Mouse (Mus musculus): ENCODE measurements around the gene Ace. TPM values are rescaled to one million over a fixed set of nuclear protein-coding genes. Genes with fewer than 3 reads are reported as not detected.
A peak's percentile ranks its signal among the peaks of the same experiment; 100 is the strongest.
"Not testable (repeated sequence)": the region's sequence is repeated elsewhere in the genome, so short reads cannot be mapped to it uniquely, and the experiment has no call there.

Gene Ace
- polyA plus RNA-seq, 1 experiment, result 9.3 TPM

DNA sequence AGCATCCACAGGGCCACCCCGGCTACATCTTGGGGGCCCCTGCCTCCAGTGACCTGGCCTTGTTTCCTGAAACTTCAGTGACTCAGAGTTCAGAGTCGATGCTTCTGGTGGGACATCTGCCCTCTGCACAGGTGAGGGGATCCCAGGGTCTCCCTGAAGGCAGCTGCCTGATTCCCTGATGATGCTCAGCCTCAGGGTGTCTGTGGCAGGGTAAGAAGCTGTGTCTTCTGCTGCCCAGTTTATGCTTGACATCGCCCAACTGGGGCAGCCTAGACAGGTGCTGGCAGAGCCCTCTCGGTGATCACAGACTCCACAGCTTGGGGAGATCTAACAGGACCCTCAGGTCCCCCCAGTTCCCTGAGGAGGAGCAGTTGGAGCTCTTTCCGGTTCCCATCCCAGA is 59.9 kb downstream of the Ace start:
- Histone ChIP-seq H3K4me1 (ENCODE audit: control insufficient read depth, insufficient read depth, low read length) (no peaks in the 10 kb centered on the region), H3K27ac (ENCODE audit: insufficient read depth, low read length) (no peak overlapping the region), H3K4me3 (ENCODE audit: insufficient read depth, low read length) (no peak overlapping the region)
- TF ChIP-seq CTCF (IDR thresholded peaks at IDR 0.05; ENCODE audit: extremely low read depth, insufficient read depth, low read length) (no peak), POLR2A (IDR thresholded peaks at IDR 0.05; ENCODE audit: extremely low read depth, insufficient read depth, low read length) (no peak)

DNA sequence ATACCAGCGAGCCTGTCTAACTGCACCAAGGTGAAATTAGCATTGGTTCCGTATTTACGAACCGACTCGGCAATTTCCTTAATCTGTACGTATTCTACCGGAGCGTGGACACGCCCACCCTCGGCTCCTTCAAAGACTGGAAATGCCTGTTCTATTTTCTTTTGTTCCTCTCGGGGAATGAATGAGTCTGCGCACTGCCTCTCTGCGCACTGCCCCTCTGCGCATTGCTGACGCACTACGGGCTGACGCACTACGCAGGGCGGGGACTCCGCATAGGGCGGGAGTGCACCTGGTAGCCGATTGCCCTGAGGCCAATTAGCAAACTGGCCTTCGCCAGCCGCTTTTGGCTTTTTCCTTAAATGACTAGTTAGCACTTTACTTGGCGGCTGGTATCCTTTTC is 64.3 kb downstream of the Ace start:
- H3K4me1 ChIP-seq (ENCODE audit: control insufficient read depth, insufficient read depth, low read length); H3K27ac ChIP-seq (ENCODE audit: insufficient read depth, low read length): not testable (repeated sequence)
- H3K4me3 ChIP-seq (ENCODE audit: insufficient read depth, low read length), result peak overlapping the region; percentile 26

DNA sequence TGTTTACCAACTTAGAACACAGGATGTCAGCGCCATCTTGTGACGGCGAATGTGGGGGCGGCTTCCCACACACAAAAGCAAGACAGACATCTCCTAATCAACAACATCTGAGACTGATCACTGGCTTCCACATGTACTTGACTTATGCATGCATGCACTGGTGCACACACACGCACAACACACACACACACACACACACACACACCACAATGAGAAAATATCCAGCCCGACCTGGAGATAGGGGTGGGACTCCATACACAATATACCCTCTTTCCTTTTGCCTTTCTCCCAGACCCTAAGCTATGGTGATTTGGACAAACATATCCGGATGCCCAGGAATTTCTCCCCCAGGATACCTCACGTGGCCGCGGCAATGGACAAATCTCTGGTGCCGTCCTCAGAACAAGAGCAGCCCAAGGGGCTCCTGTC is 65.8 kb downstream of the Ace start:
- peak overlapping the region; percentile 17 for H3K4me3 ChIP-seq (ENCODE audit: insufficient read depth, low read length)

DNA sequence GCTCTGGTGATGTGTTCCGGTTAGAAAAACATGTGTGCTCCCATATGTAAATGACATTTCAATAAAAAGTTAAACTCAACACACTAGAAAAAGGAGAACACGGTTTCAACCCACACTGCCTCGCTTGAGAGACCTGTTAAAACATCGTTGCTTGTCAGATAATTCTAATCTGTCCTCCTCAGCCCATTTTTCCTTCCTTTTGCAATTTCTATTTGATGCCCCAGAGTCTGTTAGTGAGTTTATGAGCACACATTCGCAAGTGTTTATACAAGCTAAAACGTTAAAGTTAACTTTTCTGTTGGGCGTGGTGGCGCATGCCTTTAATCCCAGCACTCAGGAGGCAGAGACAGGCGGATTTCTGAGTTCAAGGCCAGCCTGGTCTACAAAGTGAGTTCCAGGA is 67.2 kb downstream of the Ace start:
- TF ChIP-seq POLR2A (IDR thresholded peaks at IDR 0.05; ENCODE audit: extremely low read depth, insufficient read depth, low read length) (no peak), CTCF (IDR thresholded peaks at IDR 0.05; ENCODE audit: extremely low read depth, insufficient read depth, low read length) (no peak)
- H3K4me1 ChIP-seq (ENCODE audit: control insufficient read depth, insufficient read depth, low read length), result peaks cover 4% of the 10 kb centered on the region; the same call in 1 of the 2 replicates
- no peak overlapping the region for H3K27ac ChIP-seq (ENCODE audit: insufficient read depth, low read length)
- no peak overlapping the region for H3K4me3 ChIP-seq (ENCODE audit: insufficient read depth, low read length)

More for the DNA sequence above, 65.8 kb downstream of the Ace start:
- TF ChIP-seq CTCF (IDR thresholded peaks at IDR 0.05; ENCODE audit: extremely low read depth, insufficient read depth, low read length) (no peak), POLR2A (IDR thresholded peaks at IDR 0.05; ENCODE audit: extremely low read depth, insufficient read depth, low read length) (no peak)
- H3K4me1 ChIP-seq (ENCODE audit: control insufficient read depth, insufficient read depth, low read length), result no peaks in the 10 kb centered on the region
- H3K27ac ChIP-seq (ENCODE audit: insufficient read depth, low read length), result peak overlapping the region; percentile 74

DNA sequence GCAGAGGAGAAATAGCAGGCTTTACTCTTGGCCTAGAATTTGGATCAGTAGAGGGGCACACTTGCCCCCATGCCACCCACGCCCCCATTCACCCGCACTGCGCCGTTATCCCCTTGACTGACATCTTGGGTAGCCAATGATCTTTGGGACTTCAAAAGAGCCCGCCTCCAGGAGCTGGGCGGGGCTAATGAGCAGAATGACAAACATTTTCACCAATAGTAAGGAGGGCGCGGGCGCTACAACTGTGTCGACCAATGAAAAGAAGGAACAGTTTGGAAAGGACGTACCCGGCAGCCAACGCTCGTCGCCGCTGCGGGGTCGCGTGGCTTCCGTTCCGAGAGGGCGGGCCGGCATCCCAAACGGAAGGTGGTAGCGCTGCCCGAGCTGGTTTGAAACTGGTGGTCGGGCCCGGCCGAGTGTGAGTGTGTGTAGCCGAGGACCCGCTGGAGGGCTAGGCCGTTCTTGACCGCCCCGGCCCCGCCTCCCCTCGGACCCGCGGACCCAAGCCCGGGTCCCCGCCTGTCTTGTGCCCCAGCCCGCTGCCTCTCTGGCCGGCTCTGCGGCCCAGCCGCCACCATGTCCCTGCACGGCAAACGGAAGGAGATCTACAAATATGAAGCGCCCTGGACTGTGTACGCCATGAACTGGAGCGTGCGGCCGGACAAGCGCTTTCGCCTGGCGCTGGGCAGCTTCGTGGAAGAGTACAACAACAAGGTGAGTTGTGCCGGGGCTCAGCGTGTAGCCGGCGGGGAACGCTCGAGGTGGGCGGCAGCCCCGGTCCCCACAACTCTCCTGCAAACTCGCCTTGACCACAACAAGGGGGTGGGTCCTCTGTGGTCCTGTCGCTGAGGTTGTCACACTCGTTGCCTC is 69.0 kb downstream of the Ace start, which contains the start of gene Dcaf7:
Gene Dcaf7 (plus strand): TSS at position 325 of the 870 bp plus-strand sequence.
- Histone ChIP-seq H3K4me1 (ENCODE audit: control insufficient read depth, insufficient read depth, low read length) (peaks cover 4% of the 10 kb centered on the region; the same call in 1 of the 2 replicates), H3K27ac (ENCODE audit: insufficient read depth, low read length) (peak within 1 kb of the TSS; percentile 77), H3K4me3 (ENCODE audit: insufficient read depth, low read length) (peak within 1 kb of the TSS; percentile 80)
- TF ChIP-seq POLR2A (IDR thresholded peaks at IDR 0.05; ENCODE audit: extremely low read depth, insufficient read depth, low read length), result peak; percentile 76; the same call in 1 of the 2 replicates
- TF ChIP-seq CTCF (IDR thresholded peaks at IDR 0.05; ENCODE audit: extremely low read depth, insufficient read depth, low read length), result no peak

DNA sequence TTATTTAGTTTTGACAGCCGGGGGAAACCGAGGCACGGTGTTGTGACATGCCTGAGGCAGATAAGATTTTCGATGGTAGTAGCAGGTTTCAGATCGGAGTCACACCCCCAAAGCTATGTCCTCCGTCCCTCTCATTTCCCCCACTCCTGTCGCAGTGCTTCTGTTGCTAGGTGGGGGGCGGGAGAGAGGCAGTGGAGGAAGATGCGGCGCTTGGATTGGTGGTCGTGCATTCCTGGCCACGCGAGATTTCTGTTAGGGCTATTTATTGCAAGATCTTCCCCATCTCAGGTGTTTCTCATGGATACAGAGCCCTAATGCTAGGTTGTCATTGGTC is 69.6 kb downstream of the Ace start:
- peak overlapping the region; percentile 77 for H3K27ac ChIP-seq (ENCODE audit: insufficient read depth, low read length)
- H3K4me3 ChIP-seq (ENCODE audit: insufficient read depth, low read length), result peak overlapping the region; percentile 80
- peaks cover 4% of the 10 kb centered on the region; the same call in 1 of the 2 replicates for H3K4me1 ChIP-seq (ENCODE audit: control insufficient read depth, insufficient read depth, low read length)
- TF ChIP-seq POLR2A (IDR thresholded peaks at IDR 0.05; ENCODE audit: extremely low read depth, insufficient read depth, low read length), result peak; percentile 65; the same call in 1 of the 2 replicates
- TF ChIP-seq CTCF (IDR thresholded peaks at IDR 0.05; ENCODE audit: extremely low read depth, insufficient read depth, low read length), result no peak

Other genes with a start within 250 kb of the Ace start
- gene Cyb561, start 14.6 kb upstream of the Ace start, polyA plus RNA-seq (2012; rRNA removed), result 66.6 and 67.1 TPM in 2 replicates
- gene Ace3, start 26.7 kb downstream of the Ace start, polyA plus RNA-seq (2012; rRNA removed), result not detected in 2 replicates
- gene Kcnh6, start 40.2 kb downstream of the Ace start, polyA plus RNA-seq (2012; rRNA removed), result 1.4 and 1.5 TPM in 2 replicates
- 111 and 115 TPM in 2 replicates for gene Dcaf7, start 68.9 kb downstream of the Ace start, polyA plus RNA-seq (2012; rRNA removed)
- gene Taco1, start 98.1 kb downstream of the Ace start, polyA plus RNA-seq (2012; rRNA removed), result 11.9 and 12.4 TPM in 2 replicates
- gene Map3k3, start 116.7 kb downstream of the Ace start, polyA plus RNA-seq (2012; rRNA removed), result 32.3 and 33.2 TPM in 2 replicates
- not detected in 2 replicates for gene Gm10840, start 192.9 kb downstream of the Ace start, polyA plus RNA-seq (2012; rRNA removed)
- 86.0 and 102 TPM in 2 replicates for gene Limd2, start 192.9 kb downstream of the Ace start, polyA plus RNA-seq (2012; rRNA removed)
- gene Strada, start 234.2 kb downstream of the Ace start, polyA plus RNA-seq (2012; rRNA removed), result 51.9 and 55.2 TPM in 2 replicates
- gene Ccdc47, start 248.4 kb downstream of the Ace start, polyA plus RNA-seq (2012; rRNA removed), result 68.3 and 83.3 TPM in 2 replicates
- 41.6 and 43.7 TPM in 2 replicates for gene Ddx42, start 249.0 kb downstream of the Ace start, polyA plus RNA-seq (2012; rRNA removed)

Data from cortical plate, adult 2 months (tissue).